Mouse (Mus musculus): Measurements from ENCODE around the gene Ccdc13. TPM values are rescaled to one million over a fixed set of nuclear protein-coding genes. Genes with fewer than 3 reads are reported as not detected.

The Ccdc13 gene
- total RNA-seq, 2 experiments from 2014 or later: 8.9 to 9.7 TPM

GRCm38 (mm10) chr9:121762248-121762647 is 77.0 kb downstream of the Ccdc13 start:
- no peak for DNase-seq (ENCODE audit: extremely low spot score in 1 of 2, low spot score in 1 of 2)

DNA sequence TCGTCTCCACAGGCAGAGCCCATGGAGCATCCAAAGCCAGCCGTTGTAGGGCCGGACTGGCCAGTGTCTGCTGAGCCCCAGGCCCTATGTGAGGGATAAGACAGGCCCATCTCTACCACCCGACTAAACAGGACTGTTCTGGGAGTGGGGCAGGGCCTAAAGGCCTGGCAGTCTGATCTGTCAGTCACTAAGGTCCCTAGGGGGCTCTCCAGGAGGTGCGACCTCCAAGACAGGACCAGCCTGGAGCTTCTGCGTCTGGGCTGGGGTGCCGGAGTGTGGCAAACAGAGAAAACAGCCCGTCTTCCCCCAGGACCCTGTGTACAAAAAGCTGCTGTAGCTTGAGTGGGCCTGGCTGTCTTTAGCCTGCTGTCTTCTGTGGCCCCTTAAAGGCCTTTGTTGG is 77.5 kb downstream of the Ccdc13 start:
- peak in 1 of 2 experiments; percentile 3 for DNase-seq (ENCODE audit: extremely low spot score in 1 of 2, low spot score in 1 of 2)

GRCm38 (mm10) chr9:121761091-121761665 is 78.1 kb downstream of the Ccdc13 start:
- DNase-seq (ENCODE audit: extremely low spot score in 1 of 2, low spot score in 1 of 2): no peak

- DNase-seq (ENCODE audit: extremely low spot score in 1 of 2, low spot score in 1 of 2): peak in 1 of 2 experiments; percentile 43
Observed at GRCm38 (mm10) chr9:121760271-121761090, 78.8 kb downstream of the Ccdc13 start.

- peak; percentile 65 to 70 for DNase-seq (ENCODE audit: extremely low spot score in 1 of 2, low spot score in 1 of 2)
Observed at GRCm38 (mm10) chr9:121759091-121760081, 79.9 kb downstream of the Ccdc13 start, which contains the start of gene Zfp651. Gene Zfp651 (plus strand): TSS chr9:121759330.

GRCm38 (mm10) chr9:121757835-121758814 is 81.1 kb downstream of the Ccdc13 start:
- DNase-seq (ENCODE audit: extremely low spot score in 1 of 2, low spot score in 1 of 2): no peak

DNA sequence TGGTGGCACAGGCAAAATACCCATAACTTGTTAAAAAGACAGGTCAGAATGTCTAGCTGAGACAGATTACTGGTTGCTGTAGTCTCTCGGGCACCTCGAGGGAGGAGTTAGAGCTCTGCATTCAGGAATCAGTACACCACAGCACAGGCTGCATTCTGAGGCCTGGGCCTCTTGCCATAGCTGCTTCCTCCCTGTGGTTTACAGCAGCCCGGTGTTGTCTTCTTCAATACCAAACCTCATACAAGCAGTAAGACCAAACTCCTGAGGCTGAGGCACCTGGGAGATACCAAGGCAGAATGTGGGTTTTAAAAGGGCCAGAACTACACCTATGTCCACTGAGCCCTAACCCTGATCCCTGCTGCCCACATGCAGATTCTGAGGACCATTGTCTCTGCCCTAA is 81.8 kb downstream of the Ccdc13 start:
- peak; percentile 33 to 47 for DNase-seq (ENCODE audit: extremely low spot score in 1 of 2, low spot score in 1 of 2)

DNA sequence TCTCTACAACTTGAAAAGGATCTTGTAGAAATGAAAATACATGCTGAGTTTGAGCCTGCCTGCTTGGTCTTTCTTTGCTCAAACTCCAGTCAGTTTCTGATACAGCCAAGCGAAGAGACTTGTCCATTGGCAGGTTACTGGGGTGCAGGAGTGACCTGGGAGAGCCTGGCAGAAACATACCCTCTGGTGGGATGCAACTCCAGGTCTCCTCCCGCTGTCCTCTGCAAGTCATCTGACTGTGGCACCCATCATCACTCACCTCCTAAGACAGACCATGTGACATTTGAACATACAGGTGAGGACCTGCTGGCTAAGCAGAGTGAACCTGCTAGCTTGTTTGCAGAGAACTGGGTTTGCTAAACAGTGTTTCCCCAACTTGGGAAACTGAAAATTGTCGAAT is 82.5 kb downstream of the Ccdc13 start:
- DNase-seq (ENCODE audit: extremely low spot score in 1 of 2, low spot score in 1 of 2): peak in 1 of 2 experiments; percentile 6

DNA sequence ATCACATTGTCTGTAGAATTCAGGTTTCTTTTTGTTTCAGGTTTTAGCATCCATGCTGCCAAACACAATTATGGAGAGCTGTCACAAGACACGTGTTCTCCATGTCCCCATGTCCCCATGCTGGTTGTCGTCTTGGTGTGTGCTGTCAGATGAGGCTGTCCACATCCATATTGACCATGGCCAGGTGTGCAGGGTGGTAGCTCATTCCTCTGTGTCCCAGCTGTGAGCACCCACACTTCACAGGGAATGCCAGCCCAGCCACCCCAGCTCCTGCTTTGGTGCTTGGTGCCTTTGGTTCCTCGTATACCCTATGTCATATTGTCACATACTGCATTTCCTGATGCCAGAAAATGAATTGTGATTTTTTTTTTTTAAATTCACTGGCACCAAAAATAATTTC is 84.6 kb downstream of the Ccdc13 start:
- DNase-seq (ENCODE audit: extremely low spot score in 1 of 2, low spot score in 1 of 2): no peak

DNA sequence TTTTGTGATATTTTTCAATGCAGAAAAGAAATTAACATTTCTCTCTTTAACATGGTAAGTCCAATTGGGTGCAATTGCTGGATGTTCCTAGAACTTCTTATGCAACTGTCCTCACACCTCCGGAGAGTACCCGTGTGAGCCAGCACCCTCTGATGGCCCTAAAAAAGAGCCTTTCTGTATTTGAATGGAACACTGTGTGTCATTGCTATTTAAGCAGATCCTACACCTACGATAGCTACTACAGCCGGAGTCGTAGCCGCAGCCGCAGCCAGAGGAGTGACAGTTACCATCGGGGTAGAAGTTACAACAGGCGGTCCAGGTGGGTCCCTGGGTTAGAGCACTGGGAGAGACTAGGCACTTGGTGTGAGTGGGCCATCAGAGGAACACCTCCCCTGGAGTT is 86.5 kb downstream of the Ccdc13 start:
- no peak for DNase-seq (ENCODE audit: extremely low spot score in 1 of 2, low spot score in 1 of 2)

Other genes starting within 250 kb of the Ccdc13 start
- gene Lyzl4, start 197.4 kb downstream of the Ccdc13 start, total RNA-seq (2021): 1 to 10 TPM in 1 of 2 experiments, under 1 TPM in 1; 0.74 to 1.3 TPM
- gene Vipr1, start 196.7 kb downstream of the Ccdc13 start, total RNA-seq (2021): 10 to 100 TPM; 13.2 to 19.9 TPM
- gene Sec22c, start 134.0 kb downstream of the Ccdc13 start, total RNA-seq (2021): 10 to 100 TPM; 26.3 to 32.7 TPM
- 10 to 100 TPM; 80.2 to 90.3 TPM for gene Ss18l2, start 129.1 kb downstream of the Ccdc13 start, total RNA-seq (2021)
- 100 to 1,000 TPM in 1 of 2 experiments, 10 to 100 TPM in 1; 71.9 to 123 TPM for gene Nktr, start 120.3 kb downstream of the Ccdc13 start, total RNA-seq (2021)
- gene Zfp651, start 80.1 kb downstream of the Ccdc13 start, total RNA-seq (2021): 100 to 1,000 TPM; 101 to 109 TPM
- gene Klhl40, start 61.9 kb downstream of the Ccdc13 start, total RNA-seq (2021): 1 to 10 TPM; 3.3 to 4.4 TPM
- gene Hhatl, start 47.0 kb downstream of the Ccdc13 start, total RNA-seq (2021): 10 to 100 TPM; 15.1 to 15.5 TPM
- 10 to 100 TPM; 84.7 to 92.8 TPM for gene Higd1a, start 18.9 kb upstream of the Ccdc13 start, total RNA-seq (2021)
- 1 to 10 TPM; 2.4 to 2.5 TPM for gene Ackr2, start 58.9 kb upstream of the Ccdc13 start, total RNA-seq (2021)
- not detected for gene Cyp8b1, start 76.8 kb upstream of the Ccdc13 start, total RNA-seq (2021)
- gene Fam198a, start 111.5 kb upstream of the Ccdc13 start, total RNA-seq (2021): 1 to 10 TPM; 5.2 to 6.0 TPM
- 10 to 100 TPM; 38.1 to 40.7 TPM for gene Pomgnt2, start 157.6 kb upstream of the Ccdc13 start, total RNA-seq (2021)

Measured in layer of hippocampus, postnatal 25 days (tissue).